Mouse (Mus musculus): ENCODE results near the gene Obsl1.

DNA sequence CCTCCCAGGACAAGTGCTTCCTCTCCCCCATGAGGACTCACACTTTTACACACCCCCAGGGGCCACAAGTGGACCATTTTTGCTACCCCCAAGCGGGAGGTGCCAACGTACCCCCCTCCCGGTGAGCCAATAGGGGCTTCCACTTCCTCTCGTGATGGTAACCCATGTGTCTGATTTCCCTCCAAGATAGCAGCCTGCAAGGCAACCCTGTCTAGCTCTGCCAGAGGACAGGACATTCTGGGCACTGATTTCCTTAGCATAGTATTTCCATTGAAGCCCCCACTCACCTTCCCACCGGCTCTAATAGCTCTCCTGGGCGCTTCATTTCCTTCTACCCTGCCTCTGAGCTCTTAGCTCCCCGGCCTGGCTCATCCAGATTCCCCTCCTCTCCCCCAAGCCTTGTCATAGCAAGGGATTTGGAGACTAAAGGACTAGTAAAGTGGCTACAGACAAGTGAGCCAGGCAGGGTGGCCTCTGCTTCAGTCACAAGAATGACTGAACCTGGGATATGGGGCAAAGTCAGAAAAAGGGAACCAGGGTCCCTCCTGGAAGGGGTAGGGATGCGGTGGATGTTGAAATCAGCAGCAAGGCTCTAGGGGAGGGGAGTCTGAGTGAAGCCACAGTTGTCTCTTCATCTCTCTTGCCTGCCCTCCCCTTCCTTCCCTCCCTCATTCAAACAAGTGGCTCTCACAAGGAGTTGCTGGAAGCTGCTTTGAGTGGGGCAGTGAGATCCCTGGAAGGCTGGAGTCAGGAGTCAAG is 56.7 kb downstream of the Obsl1 start:
- no peak for TF ChIP-seq POLR2A (IDR thresholded peaks at IDR 0.05; ENCODE audit: control insufficient read depth in 1 of 2, insufficient read depth in 1 of 2, low read depth in 1 of 2, low read length in 2 of 2, poor library complexity in 1 of 2)
- TF ChIP-seq CTCF (IDR thresholded peaks at IDR 0.05 in 2 of 3, conservative IDR thresholded peaks at IDR 0.05 in 1 of 3; ENCODE audit: control insufficient read depth in 1 of 3, insufficient read depth in 1 of 3, low read depth in 2 of 3, low read length in 3 of 3, poor library complexity in 1 of 3, severe bottlenecking in 1 of 3) = no peak

Measured in MEL (cell line).